Mouse (Mus musculus) CH12.LX (cell line): ENCODE measurements around the gene Tmem69. TPM values are rescaled to one million over a fixed set of nuclear protein-coding genes. Genes with fewer than 3 reads are reported as not detected.
A peak's percentile ranks its signal among the peaks of the same experiment; 100 is the strongest.

Experiments used
- DNase-seq: peaks from one replicate; pipeline ENCODE4 v3.0.0-alpha.2; 2013; ENCODE audit errors: extremely low read depth
- H3K27ac ChIP-seq: 2 replicates; pipeline ENCODE4 v1.5.1; 2012; ENCODE audit warnings: low read depth, mild to moderate bottlenecking, control low read depth, moderate library complexity; ENCODE audit not compliant: insufficient read depth
- H3K27me3 ChIP-seq: replicated peaks from 2 replicates; pipeline ENCODE3; 2012; ENCODE audit warnings: inconsistent platforms
- H3K36me3 ChIP-seq, 2 experiments: replicated peaks in 1 of 2; 2 replicates each; pipeline versions ENCODE3 to v1.6.1; 2012; ENCODE audit warnings: inconsistent platforms in 1 of 2, low read length in 1 of 2, mild to moderate bottlenecking in 1 of 2, mixed read lengths in 1 of 2, moderate library complexity in 1 of 2; ENCODE audit not compliant: control insufficient read depth in 1 of 2, insufficient read depth in 1 of 2
- H3K4me1 ChIP-seq, 2 experiments: 2 replicates each; pipeline ENCODE4 v1.6.1; 2012; ENCODE audit warnings: inconsistent platforms in 1 of 2, moderate library complexity in 1 of 2; ENCODE audit not compliant: insufficient read depth in 2 of 2, control insufficient read depth in 1 of 2
- H3K4me2 ChIP-seq: 2 replicates; pipeline ENCODE4 v1.6.1; 2012; ENCODE audit warnings: low read depth, mild to moderate bottlenecking, control low read depth; ENCODE audit not compliant: poor library complexity, insufficient read depth, severe bottlenecking
- H3K4me3 ChIP-seq, 3 experiments: fragments of 150-350 bp in 1 of 3; sonication (generic) in 1 of 3; replicated peaks in 1 of 3; 2 replicates each; pipeline versions ENCODE3 to v1.5.1; 2011 to 2012; ENCODE audit warnings: low read depth in 2 of 3, low read length in 2 of 3, mild to moderate bottlenecking in 2 of 3, moderate library complexity in 2 of 3, control low read depth in 1 of 3, improper control_type of control experiment in 1 of 3, inconsistent platforms in 1 of 3, mixed read lengths in 1 of 3; ENCODE audit not compliant: poor library complexity in 1 of 3
- H3K79me2 ChIP-seq: replicated peaks from 2 replicates; pipeline ENCODE4 v1.6.1; 2012; ENCODE audit warnings: mild to moderate bottlenecking, moderate library complexity; ENCODE audit not compliant: control insufficient read depth, poor library complexity, insufficient read depth, severe bottlenecking; ENCODE audit errors: extremely low read depth
- H3K9ac ChIP-seq: 2 replicates; pipeline ENCODE4 v1.6.1; 2012; ENCODE audit warnings: low read depth, mild to moderate bottlenecking, control low read depth, moderate library complexity; ENCODE audit not compliant: insufficient read depth
- H3K9me3 ChIP-seq: replicated peaks from 2 replicates; pipeline ENCODE3; 2012; ENCODE audit warnings: low read length, inconsistent platforms, mixed read lengths
- BHLHE40 ChIP-seq: IDR thresholded peaks from 2 replicates; pipeline ENCODE4 v1.6.1; 2011; ENCODE audit warnings: mild to moderate bottlenecking, low read depth, low read length, improper control_type of control experiment
- CHD2 ChIP-seq: IDR thresholded peaks from 2 replicates; pipeline ENCODE4 v1.6.1; 2011; ENCODE audit warnings: low read length, improper control_type of control experiment
- CTCF ChIP-seq, 2 experiments: IDR thresholded peaks in 1 of 2; conservative IDR thresholded peaks in 1 of 2; 2 replicates each; pipeline ENCODE4 v1.5.1; 2011 to 2012; ENCODE audit warnings: low read depth in 2 of 2, low read length in 2 of 2, improper control_type of control experiment in 1 of 2, inconsistent platforms in 1 of 2, mild to moderate bottlenecking in 1 of 2, moderate library complexity in 1 of 2
- E2F4 ChIP-seq: IDR thresholded peaks from 2 replicates; pipeline ENCODE4 v1.6.1; 2011; ENCODE audit warnings: low read depth, low read length, improper control_type of control experiment; ENCODE audit not compliant: insufficient replicate concordance
- ELF1 ChIP-seq: IDR thresholded peaks from 2 replicates; pipeline ENCODE4 v1.6.1; 2014; ENCODE audit warnings: low read depth, mild to moderate bottlenecking, inconsistent platforms, low read length, improper control_type of control experiment
- EP300 ChIP-seq: IDR thresholded peaks from 2 replicates; pipeline ENCODE4 v1.6.1; 2011; ENCODE audit warnings: low read length, improper control_type of control experiment
- ETS1 ChIP-seq: conservative IDR thresholded peaks from 2 replicates; pipeline ENCODE4 v1.6.1; 2012; ENCODE audit warnings: low read depth, mild to moderate bottlenecking, inconsistent platforms, low read length, improper control_type of control experiment, moderate library complexity
- HCFC1 ChIP-seq: IDR thresholded peaks from 2 replicates; pipeline ENCODE4 v1.6.1; 2012; ENCODE audit warnings: low read depth, mild to moderate bottlenecking, inconsistent platforms, low read length, improper control_type of control experiment
- IRF4 ChIP-seq: IDR thresholded peaks from 2 replicates; pipeline ENCODE4 v1.6.1; 2014; ENCODE audit warnings: low read depth, mild to moderate bottlenecking, inconsistent platforms, low read length, improper control_type of control experiment
- JUN ChIP-seq: IDR thresholded peaks from 2 replicates; pipeline ENCODE4 v1.6.1; 2011; ENCODE audit warnings: low read depth, mild to moderate bottlenecking, low read length, improper control_type of control experiment, moderate library complexity; ENCODE audit not compliant: insufficient read depth
- JUND ChIP-seq: conservative IDR thresholded peaks from 2 replicates; pipeline ENCODE4 v1.6.1; 2011; ENCODE audit warnings: low read depth, low read length, improper control_type of control experiment
- KAT2A ChIP-seq: IDR thresholded peaks from 2 replicates; pipeline ENCODE4 v1.6.1; 2012; ENCODE audit warnings: low read length, improper control_type of control experiment, inconsistent platforms; ENCODE audit not compliant: insufficient replicate concordance
- MAFK ChIP-seq: IDR thresholded peaks from 2 replicates; pipeline ENCODE4 v1.6.1; 2011; ENCODE audit warnings: low read length, improper control_type of control experiment; ENCODE audit not compliant: insufficient replicate concordance
- MAZ ChIP-seq: IDR thresholded peaks from 2 replicates; pipeline ENCODE4 v1.6.1; 2012; ENCODE audit warnings: low read depth, mild to moderate bottlenecking, inconsistent platforms, low read length, improper control_type of control experiment, moderate library complexity
- MEF2A ChIP-seq: IDR thresholded peaks from 2 replicates; pipeline ENCODE4 v1.6.1; 2014; ENCODE audit warnings: low read depth, mild to moderate bottlenecking, inconsistent platforms, low read length, improper control_type of control experiment, borderline replicate concordance
- MXI1 ChIP-seq: IDR thresholded peaks from 2 replicates; pipeline ENCODE4 v1.6.1; 2011; ENCODE audit warnings: mild to moderate bottlenecking, low read depth, low read length, improper control_type of control experiment
- MYC ChIP-seq: IDR thresholded peaks from 2 replicates; pipeline ENCODE4 v1.6.1; 2011; ENCODE audit warnings: low read depth, mild to moderate bottlenecking, improper control_type of control experiment, low read length
- NELFE ChIP-seq: IDR thresholded peaks from 2 replicates; pipeline ENCODE4 v1.6.1; 2011; ENCODE audit warnings: low read depth, low read length, improper control_type of control experiment
- NRF1 ChIP-seq: IDR thresholded peaks from 2 replicates; pipeline ENCODE4 v1.6.1; 2014; ENCODE audit warnings: low read depth, mild to moderate bottlenecking, inconsistent platforms, low read length, improper control_type of control experiment, moderate library complexity
- POLR2A ChIP-seq: IDR thresholded peaks from 2 replicates; pipeline ENCODE4 v1.6.1; 2011; ENCODE audit warnings: low read depth, mild to moderate bottlenecking, improper control_type of control experiment, low read length
- POLR2AphosphoS2 ChIP-seq: IDR thresholded peaks from 2 replicates; pipeline ENCODE4 v1.6.1; 2011; ENCODE audit warnings: low read depth, low read length, improper control_type of control experiment
- RAD21 ChIP-seq: IDR thresholded peaks from 2 replicates; pipeline ENCODE4 v1.6.1; 2011; ENCODE audit warnings: low read depth, mild to moderate bottlenecking, low read length, improper control_type of control experiment, moderate library complexity
- RCOR1 ChIP-seq: conservative IDR thresholded peaks from 2 replicates; pipeline ENCODE4 v1.6.1; 2012; ENCODE audit warnings: low read depth, mild to moderate bottlenecking, inconsistent platforms, low read length, improper control_type of control experiment
- SIN3A ChIP-seq: IDR thresholded peaks from 2 replicates; pipeline ENCODE4 v1.6.1; 2012; ENCODE audit warnings: low read length, improper control_type of control experiment, inconsistent platforms
- SMC3 ChIP-seq: IDR thresholded peaks from 2 replicates; pipeline ENCODE4 v1.6.1; 2011; ENCODE audit warnings: low read depth, low read length, improper control_type of control experiment
- TBP ChIP-seq: conservative IDR thresholded peaks from 2 replicates; pipeline ENCODE4 v1.6.1; 2011; ENCODE audit warnings: low read depth, low read length, improper control_type of control experiment
- TCF12 ChIP-seq: IDR thresholded peaks from 2 replicates; pipeline ENCODE4 v1.6.1; 2014; ENCODE audit warnings: low read depth, mild to moderate bottlenecking, inconsistent platforms, low read length, improper control_type of control experiment
- UBTF ChIP-seq: IDR thresholded peaks from 2 replicates; pipeline ENCODE4 v1.6.1; 2012; ENCODE audit warnings: low read depth, mild to moderate bottlenecking, inconsistent platforms, low read length, improper control_type of control experiment, moderate library complexity
- USF1 ChIP-seq: IDR thresholded peaks from 2 replicates; pipeline ENCODE4 v1.6.1; 2014; ENCODE audit warnings: low read depth, mild to moderate bottlenecking, inconsistent platforms, low read length, improper control_type of control experiment
- USF2 ChIP-seq: conservative IDR thresholded peaks from 2 replicates; pipeline ENCODE4 v1.6.1; 2011; ENCODE audit warnings: low read depth, low read length, improper control_type of control experiment
- ZC3H11A ChIP-seq: IDR thresholded peaks from 2 replicates; pipeline ENCODE4 v1.6.1; 2012; ENCODE audit warnings: low read depth, mild to moderate bottlenecking, inconsistent platforms, low read length, improper control_type of control experiment
- ZKSCAN1 ChIP-seq: IDR thresholded peaks from 2 replicates; pipeline ENCODE4 v1.6.1; 2012; ENCODE audit warnings: low read depth, inconsistent platforms, low read length, improper control_type of control experiment, borderline replicate concordance
- ZMIZ1 ChIP-seq: IDR thresholded peaks from 2 replicates; pipeline ENCODE4 v1.6.1; 2012; ENCODE audit warnings: low read depth, mild to moderate bottlenecking, inconsistent platforms, low read length, improper control_type of control experiment
- dilution Hi-C: fragments of 300-500 bp; cut with MboI; formaldehyde crosslinking; loops from 2 replicates; pipeline ENCODE4 v1.14.3; 2020; ENCODE audit warnings: low sequenced_read_pairs; ENCODE audit not compliant: extremely low pct_unique_long_range_greater_than_20kb, extremely low pct_ligation_motif_present
- in situ Hi-C: fragments of 300-500 bp; cut with MboI; formaldehyde crosslinking; loops from 3 replicates; pipeline ENCODE4 v1.14.3; 2019; ENCODE audit warnings: low sequenced_read_pairs, low pct_ligation_motif_present, low pct_unique_long_range_greater_than_20kb, mixed read lengths
- polyA plus RNA-seq: library from polyadenylated mRNA; unstranded; fragments of >175 nt; gene quantifications from 2 replicates; pipeline ENCODE4 v1.2.1, GENCODE M21; 2012; ENCODE audit warnings: low read depth; ENCODE audit not compliant: insufficient read length
- total RNA-seq, 2 experiments: library from RNA; depleted of rRNA; stranded (reverse); fragments of 300-350 nt in 1 of 2; fragments of >200 nt in 1 of 2; gene quantifications; 2 replicates each; pipeline ENCODE4 v1.2.3; 2012 to 2014

The Tmem69 gene
- total and polyA plus RNA-seq, 3 experiments, result 5.3 to 29.2 (median 22.3) TPM

- no peak for TF ChIP-seq USF1
These were observed at the start of gene Tmem69 (continued) for GRCm38 (mm10) chr4:116555413-116556300.

DNA sequence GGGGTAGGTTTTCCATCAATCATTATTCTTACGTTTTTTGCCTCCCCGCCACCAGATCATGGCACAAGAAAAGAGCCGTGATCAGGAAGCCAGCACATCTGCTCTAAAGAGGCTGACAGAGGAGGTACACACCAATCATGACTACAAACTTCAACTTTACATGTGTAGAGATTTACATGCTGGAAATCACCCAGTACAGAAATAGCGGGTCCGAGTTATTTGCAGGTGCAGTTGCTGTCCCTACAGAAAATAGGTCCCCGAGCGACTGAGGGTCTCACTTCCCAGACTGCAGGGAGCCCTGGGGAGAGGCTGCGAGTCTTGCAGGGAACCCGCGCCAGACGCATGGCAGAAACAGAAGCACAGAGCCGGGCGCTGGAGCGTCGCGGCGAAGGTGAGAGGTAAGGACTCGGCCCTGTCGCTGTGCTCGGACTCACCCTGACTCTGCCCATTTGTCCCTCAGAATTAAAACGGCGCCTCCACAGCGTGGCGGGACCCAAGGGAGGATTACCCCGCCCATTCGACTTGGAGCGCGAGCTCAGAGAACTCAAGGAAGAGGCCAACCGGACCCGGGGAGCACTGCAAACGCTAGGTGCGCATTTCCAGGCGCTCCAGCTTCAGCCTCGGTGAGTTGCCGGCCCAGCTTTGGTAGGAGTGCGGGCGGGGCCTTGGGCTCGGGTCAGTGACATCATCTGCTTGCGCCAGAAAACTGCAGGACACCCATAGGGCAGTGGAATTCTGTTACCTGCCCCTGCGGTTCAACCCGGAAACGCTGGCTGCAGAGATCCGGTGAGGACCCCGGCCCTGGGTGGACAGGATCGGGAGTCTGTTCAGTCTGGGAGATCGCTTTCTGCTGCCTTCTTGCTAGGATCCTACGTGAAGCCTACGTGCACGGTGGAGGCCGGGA is 41.5 kb upstream of the Tmem69 start:
- in situ Hi-C loops, result no loop called here
- H3K9me3 ChIP-seq, result peaks cover 2% of the 10 kb centered on the region
- H3K79me2 ChIP-seq, result peaks cover 6% of the 10 kb centered on the region
- DNase-seq, result peak; percentile 93
- dilution Hi-C loops, result no loop called here
- H3K27me3 ChIP-seq, result no peaks in the 10 kb centered on the region
- peak overlapping the region; percentile 92 for H3K4me2 ChIP-seq
- H3K36me3 ChIP-seq, result peaks cover 40 to 61% of the 10 kb centered on the region in 2 experiments
- peak overlapping the region; percentile 80 to 90 (median 82) for H3K4me3 ChIP-seq
- peaks cover 0 to 24% of the 10 kb centered on the region in 2 experiments; a peak in 2 of 4 replicates for H3K4me1 ChIP-seq
- H3K9ac ChIP-seq, result peak overlapping the region; percentile 93
- H3K27ac ChIP-seq, result peak overlapping the region; percentile 95
- peak; percentile 71 for TF ChIP-seq TCF12
- TF ChIP-seq BHLHE40, result peak; percentile 22
- TF ChIP-seq ZKSCAN1, result no peak
- no peak for TF ChIP-seq ZC3H11A
- 0 out of 2 replicates have a peak, but pooled peaks have one; percentile 9 for TF ChIP-seq MAFK
- TF ChIP-seq MYC, result 0 out of 2 replicates have a peak, but pooled peaks have one; percentile 23
- TF ChIP-seq KAT2A, result peak; percentile 79; the same call in 1 of the 2 replicates
- peak; percentile 50 for TF ChIP-seq NRF1
- TF ChIP-seq EP300, result 0 out of 2 replicates have a peak, but pooled peaks have one; percentile 10
- TF ChIP-seq NELFE, result peak; percentile 84
- no peak for TF ChIP-seq RAD21
- TF ChIP-seq ZMIZ1, result peak; percentile 72
- TF ChIP-seq MEF2A, result peak; percentile 94
- no peak for TF ChIP-seq E2F4
- no peak for TF ChIP-seq JUN
- peak; percentile 96 for TF ChIP-seq SIN3A
- TF ChIP-seq TBP, result peak; percentile 67; the same call in 1 of the 2 replicates
- peak; percentile 66; the same call in 1 of the 2 replicates for TF ChIP-seq UBTF
- TF ChIP-seq MXI1, result peak; percentile 85
- TF ChIP-seq RCOR1, result 0 out of 2 replicates have a peak, but pooled peaks have one; percentile 36
- peak; percentile 96 for TF ChIP-seq ELF1
- peak; percentile 82 for TF ChIP-seq POLR2AphosphoS2
- TF ChIP-seq CTCF (conservative IDR thresholded peaks at IDR 0.05 in 1 of 2, IDR thresholded peaks at IDR 0.05 in 1 of 2; ENCODE audit: low read depth in 2 of 2, low read length in 2 of 2), result no peak
- TF ChIP-seq POLR2A, result peak; percentile 81
- TF ChIP-seq IRF4, result peak; percentile 44
- TF ChIP-seq USF2, result no peak
- peak; percentile 97 for TF ChIP-seq MAZ
- 0 out of 2 replicates have a peak, but pooled peaks have one; percentile 26 for TF ChIP-seq JUND
- TF ChIP-seq CHD2, result peak; percentile 26; the same call in 1 of the 2 replicates
- peak; percentile 86 for TF ChIP-seq HCFC1
- TF ChIP-seq ETS1, result peak; percentile 32
- TF ChIP-seq SMC3, result no peak
